Mouse (Mus musculus) ES-Bruce4 (cell line): ENCODE results near the gene Olfr1432.
"Not testable (repeated sequence)": the region's sequence is repeated elsewhere in the genome, so short reads cannot be mapped to it uniquely, and the experiment has no call there.

ENCODE experiments used
- EP300 ChIP-seq: IDR thresholded peaks from 2 replicates; pipeline ENCODE4 v1.6.1; 2011; ENCODE audit warnings: low read depth, low read length; ENCODE audit not compliant: insufficient read depth
- POLR2A ChIP-seq: IDR thresholded peaks from one replicate; pipeline ENCODE4 v1.8.1; 2011; ENCODE audit warnings: low read length; ENCODE audit not compliant: insufficient read depth

- not testable (repeated sequence) for TF ChIP-seq EP300, POLR2A
Measured at GRCm38 (mm10) chr19:12232496-12232895, at the start of gene Olfr1432.
